Mouse (Mus musculus) small intestine, adult 2 months (tissue): ENCODE data around the gene Cyp4x1.

Source experiments
- CTCF ChIP-seq: fragments of 200-500 bp; IDR thresholded peaks from 2 replicates; pipeline ENCODE4 v1.5.1; 2012; ENCODE audit warnings: low read depth, mild to moderate bottlenecking, control low read depth, inconsistent platforms, low read length, moderate library complexity, mixed read lengths; ENCODE audit not compliant: insufficient replicate concordance, insufficient read length; ENCODE audit errors: extremely low read depth
- POLR2A ChIP-seq: fragments of 200-500 bp; IDR thresholded peaks from 2 replicates; pipeline ENCODE4 v1.6.1; 2012; ENCODE audit warnings: low read depth, mild to moderate bottlenecking, control low read depth, inconsistent platforms, low read length, moderate library complexity

GRCm38 (mm10) chr4:115134296-115134630, 182 bp upstream of the Cyp4x1 start:
- no peak for TF ChIP-seq POLR2A
- no peak for TF ChIP-seq CTCF
